Mouse (Mus musculus) liver, adult 10 weeks (tissue): ENCODE measurements around the gene Sgpp2. TPM values are rescaled to one million over a fixed set of nuclear protein-coding genes. Genes with fewer than 3 reads are reported as not detected.

Experiments
- polyA plus RNA-seq: library from polyadenylated mRNA; stranded (reverse); fragments of 350-450 nt; fragmentation: Illumina TruSeq; extraction: RNeasy Lipid Tissue Mini Kit (QIAGEN cat#74804); gene quantifications from one replicate; pipeline ENCODE4 v1.2.3, GENCODE M21; 2014; ENCODE audit warnings: low read depth, low replicate concordance

The Sgpp2 gene
- polyA plus RNA-seq, result 0.16 TPM

GRCm38 (mm10) chr1:78310021-78310752 lies at the start of gene Sgpp2:
Gene Sgpp2 (plus strand): TSS chr1:78310345.

Other genes starting within 250 kb of the Sgpp2 start
- not detected for gene Pax3, start 113.2 kb upstream of the Sgpp2 start, polyA plus RNA-seq
- 84.5 TPM for gene Farsb, start 178.6 kb downstream of the Sgpp2 start, polyA plus RNA-seq
- gene Mogat1, start 200.6 kb downstream of the Sgpp2 start, polyA plus RNA-seq, result 1.4 TPM
- not detected for gene BC035947, start 201.8 kb downstream of the Sgpp2 start, polyA plus RNA-seq